ENCODE assay signal across 9 mouse cellular contexts in genomic region chr7:127009307-127010085, GRCm38 (mm10). TPM values are rescaled to one million over a fixed set of nuclear protein-coding genes. Genes with fewer than 3 reads are reported as not detected.
DNase-seq lines count a peak whose midpoint lies in the region; ATAC-seq and TF ChIP-seq lines count a peak whose summit lies in the region.
"Had no signal": no experiment of that assay in that cellular context is flagged by ENCODE, and none has a peak within 500 bp of the region (broad histone marks: within the 10 kb centered on the region; RNA-seq: fewer than 3 reads in every experiment).

No protein-coding gene starts in this region.

- no peaks in the 10 kb centered on the region for H3K27me3 ChIP-seq in heart, embryonic 16.5 days (ENCODE audit: control insufficient read depth, insufficient read depth, low read length)
- H3K27me3 ChIP-seq in ES-Bruce4 (ENCODE audit: control insufficient read depth, insufficient read depth, low read length, poor library complexity, severe bottlenecking) = no peaks in the 10 kb centered on the region
- H3K27me3 ChIP-seq in intestine, embryonic 16.5 days (replicated peaks; ENCODE audit: control insufficient read depth, insufficient read depth, low read length) = no peaks in the 10 kb centered on the region
- H3K27me3 ChIP-seq: neural tube, embryonic 12.5 days had no signal

- H3K36me3 ChIP-seq in heart, embryonic 16.5 days (ENCODE audit: control insufficient read depth, insufficient read depth) = peaks cover 6% of the 10 kb centered on the region; the same call in 1 of the 2 replicates
- no peaks in the 10 kb centered on the region for H3K36me3 ChIP-seq in ES-Bruce4 (ENCODE audit: control insufficient read depth, insufficient read depth, low read length, poor library complexity, severe bottlenecking)
- H3K36me3 ChIP-seq in intestine, embryonic 16.5 days (ENCODE audit: control insufficient read depth, insufficient read depth, low read length) = peaks cover 3% of the 10 kb centered on the region; the same call in 1 of the 2 replicates

- no peak for TF ChIP-seq POLR2A in ES-Bruce4 (IDR thresholded peaks at IDR 0.05; ENCODE audit: insufficient read depth, low read length)

- no peak for TF ChIP-seq EP300 in ES-Bruce4 (IDR thresholded peaks at IDR 0.05; ENCODE audit: insufficient read depth, low read depth, low read length)

- H3K9me3 ChIP-seq in heart, embryonic 16.5 days (replicated peaks; ENCODE audit: control insufficient read depth, low read length) = no peaks in the 10 kb centered on the region
- no peaks in the 10 kb centered on the region for H3K9me3 ChIP-seq in ES-Bruce4 (replicated peaks; ENCODE audit: control insufficient read depth, insufficient read depth, low read length, poor library complexity, severe bottlenecking)
- H3K9me3 ChIP-seq in intestine, embryonic 16.5 days (ENCODE audit: control insufficient read depth, low read length) = no peaks in the 10 kb centered on the region
- H3K9me3 ChIP-seq: neural tube, embryonic 12.5 days had no signal

- DNase-seq in heart, postnatal 14 days = no peak
- DNase-seq in cerebellum, postnatal 10 days = peak; percentile 53 to 61
- no peak for DNase-seq in adrenal gland, adult 2 months
- DNase-seq in ovary, postnatal 36 days (ENCODE audit: low spot score) = no peak

- H3K4me3 ChIP-seq in heart, embryonic 16.5 days (ENCODE audit: low read length) = no peak overlapping the region
- H3K4me3 ChIP-seq in ES-Bruce4 (ENCODE audit: low read depth, low read length) = no peak overlapping the region
- H3K4me3 ChIP-seq in intestine, embryonic 16.5 days (ENCODE audit: low read length) = no peak overlapping the region
- H3K4me3 ChIP-seq: neural tube, embryonic 12.5 days had no signal

- no peak for TF ChIP-seq CTCF in ES-Bruce4 (IDR thresholded peaks at IDR 0.05; ENCODE audit: low read depth, low read length)

- peak overlapping the region; percentile 74 for H3K27ac ChIP-seq in heart, embryonic 16.5 days (ENCODE audit: low read length)
- H3K27ac ChIP-seq in ES-Bruce4 (ENCODE audit: insufficient read depth, low read length) = peak overlapping the region; percentile 79
- peak overlapping the region; percentile 95 for H3K27ac ChIP-seq in intestine, embryonic 16.5 days (ENCODE audit: low read length)

- H3K4me1 ChIP-seq in heart, embryonic 16.5 days (ENCODE audit: control insufficient read depth, insufficient read depth, low read length) = peaks cover 26% of the 10 kb centered on the region
- H3K4me1 ChIP-seq in ES-Bruce4 (ENCODE audit: control insufficient read depth, insufficient read depth, low read length) = peaks cover 7% of the 10 kb centered on the region
- peaks cover 22% of the 10 kb centered on the region for H3K4me1 ChIP-seq in intestine, embryonic 16.5 days (ENCODE audit: control insufficient read depth, insufficient read depth, low read length)

- no peak overlapping the region for H3K4me2 ChIP-seq in heart, embryonic 16.5 days (ENCODE audit: low read depth, low read length)
- H3K4me2 ChIP-seq in intestine, embryonic 16.5 days (ENCODE audit: low read depth, low read length) = 0 out of 2 replicates have a peak overlapping the region, but pooled peaks have one; percentile 15
- H3K4me2 ChIP-seq: neural tube, embryonic 12.5 days had no signal

- 79% methylated on average over 17 of the region's 17 CpGs for WGBS in heart, embryonic 16.5 days
- 80% methylated on average over 17 of the region's 17 CpGs for WGBS in intestine, embryonic 16.5 days

- no peak for ATAC-seq in heart, embryonic 16.5 days (replicated peaks; ENCODE audit: extremely low read depth, insufficient read depth, low FRiP score)
- ATAC-seq in intestine, embryonic 16.5 days = peak; percentile 24
- ATAC-seq in erythroid progenitor cell, adult 5-6 weeks (replicated peaks; ENCODE audit: low FRiP score, poor library complexity, severe bottlenecking) = no peak

- no peak overlapping the region for H3K9ac ChIP-seq in heart, embryonic 16.5 days (ENCODE audit: low read length)
- no peak overlapping the region for H3K9ac ChIP-seq in ES-Bruce4 (ENCODE audit: low read depth, poor library complexity, severe bottlenecking)
- peak overlapping the region; percentile 49 for H3K9ac ChIP-seq in intestine, embryonic 16.5 days (ENCODE audit: low read depth, low read length)

- intact Hi-C loops in heart, postnatal 14 days (cut with DNase I) = loop anchor here (10.0 kb wide), 1 partner anchor 95 kb away; no protein-coding TSS in a partner anchor

RNA-seq across cellular contexts. Expression of gene Mvp, which starts 4.9 kb away (rescaled TPM):
- polyA plus RNA-seq in heart, embryonic 16.5 days (2015; fragmentation: Nextera tagmentation; extraction: Ambion mirVana) = 15.9 and 20.6 TPM in 2 replicates
- 10 to 100 TPM; 44.6 to 45.9 TPM for total RNA-seq in heart, postnatal 14 days (2021)
- polyA plus RNA-seq in ES-Bruce4 (2011; ENCODE audit: insufficient read depth, insufficient read length, low read depth, missing spikeins) = 17.9 and 18.8 TPM in 2 replicates
- 73.7 and 84.9 TPM in 2 replicates for polyA plus RNA-seq in intestine, embryonic 16.5 days (2015; fragmentation: Nextera tagmentation; extraction: Ambion mirVana)
- total RNA-seq in adrenal gland, adult 2 months (2021) = 100 to 1,000 TPM; 115 to 145 TPM
- 95.3 and 172 TPM in 2 replicates for polyA plus RNA-seq in adrenal gland, adult 2 months (2012; rRNA removed)
- total RNA-seq in erythroid progenitor cell, adult 5-6 weeks (2015; ENCODE audit: low replicate concordance) = 0.36 and 0.42 TPM in 2 replicates
- total RNA-seq in erythroid progenitor cell, adult 5-6 weeks (2017; ENCODE audit: low replicate concordance) = 6.7 and 7.7 TPM in 2 replicates

RNA-seq across cellular contexts. Expression of gene Pagr1b, which starts 6.8 kb away (rescaled TPM):
- 0.75 TPM in 1 of 2 replicates, not detected in the other for polyA plus RNA-seq in heart, embryonic 16.5 days (2015; fragmentation: Nextera tagmentation; extraction: Ambion mirVana)
- total RNA-seq in heart, postnatal 14 days (2021) = not detected
- polyA plus RNA-seq in ES-Bruce4 (2011; ENCODE audit: insufficient read depth, insufficient read length, low read depth, missing spikeins) = 22.1 and 26.6 TPM in 2 replicates
- 0.78 and 2.5 TPM in 2 replicates for polyA plus RNA-seq in intestine, embryonic 16.5 days (2015; fragmentation: Nextera tagmentation; extraction: Ambion mirVana)
- total RNA-seq in adrenal gland, adult 2 months (2021) = 1 to 10 TPM in 1 of 2 experiments, not detected in 1; 1.3 TPM
- polyA plus RNA-seq in adrenal gland, adult 2 months (2012; rRNA removed) = 1.7 and 2.0 TPM in 2 replicates
- total RNA-seq in erythroid progenitor cell, adult 5-6 weeks (2015; ENCODE audit: low replicate concordance) = not detected in 2 replicates
- total RNA-seq in erythroid progenitor cell, adult 5-6 weeks (2017; ENCODE audit: low replicate concordance) = 0.64 and 11.8 TPM in 2 replicates
- polyA plus RNA-seq: neural tube, embryonic 12.5 days had no signal

RNA-seq across cellular contexts. Expression of gene Pagr1a, which starts 7.7 kb away (rescaled TPM):
- polyA plus RNA-seq in heart, embryonic 16.5 days (2015; fragmentation: Nextera tagmentation; extraction: Ambion mirVana) = 61.0 and 78.5 TPM in 2 replicates
- 10 to 100 TPM; 15.2 to 20.6 TPM for total RNA-seq in heart, postnatal 14 days (2021)
- 12.7 and 27.9 TPM in 2 replicates for polyA plus RNA-seq in ES-Bruce4 (2011; ENCODE audit: insufficient read depth, insufficient read length, low read depth, missing spikeins)
- polyA plus RNA-seq in intestine, embryonic 16.5 days (2015; fragmentation: Nextera tagmentation; extraction: Ambion mirVana) = 69.8 and 82.7 TPM in 2 replicates
- total RNA-seq in adrenal gland, adult 2 months (2021) = 10 to 100 TPM; 16.4 to 20.3 TPM
- 0.66 and 13.1 TPM in 2 replicates for polyA plus RNA-seq in adrenal gland, adult 2 months (2012; rRNA removed)
- 24.1 and 46.9 TPM in 2 replicates for total RNA-seq in erythroid progenitor cell, adult 5-6 weeks (2015; ENCODE audit: low replicate concordance)
- 10.6 and 26.2 TPM in 2 replicates for total RNA-seq in erythroid progenitor cell, adult 5-6 weeks (2017; ENCODE audit: low replicate concordance)

RNA-seq across cellular contexts. Expression of gene Gm42742, which starts 11.4 kb away (rescaled TPM):
- polyA plus RNA-seq in heart, embryonic 16.5 days (2015; fragmentation: Nextera tagmentation; extraction: Ambion mirVana) = 15.4 and 38.5 TPM in 2 replicates
- total RNA-seq in heart, postnatal 14 days (2021) = 10 to 100 TPM; 18.0 to 19.8 TPM
- polyA plus RNA-seq in ES-Bruce4 (2011; ENCODE audit: insufficient read depth, insufficient read length, low read depth, missing spikeins) = 2.2 and 23.9 TPM in 2 replicates
- 21.9 and 23.5 TPM in 2 replicates for polyA plus RNA-seq in intestine, embryonic 16.5 days (2015; fragmentation: Nextera tagmentation; extraction: Ambion mirVana)
- total RNA-seq in adrenal gland, adult 2 months (2021) = 10 to 100 TPM; 19.9 to 29.2 TPM
- polyA plus RNA-seq in adrenal gland, adult 2 months (2012; rRNA removed) = 13.7 and 28.4 TPM in 2 replicates
- 1.7 TPM in 1 of 2 replicates, not detected in the other for total RNA-seq in erythroid progenitor cell, adult 5-6 weeks (2015; ENCODE audit: low replicate concordance)
- total RNA-seq in erythroid progenitor cell, adult 5-6 weeks (2017; ENCODE audit: low replicate concordance) = 10.8 and 28.1 TPM in 2 replicates

RNA-seq across cellular contexts. Expression of gene Prrt2, which starts 11.5 kb away (rescaled TPM):
- polyA plus RNA-seq in heart, embryonic 16.5 days (2015; fragmentation: Nextera tagmentation; extraction: Ambion mirVana) = 1.6 and 2.4 TPM in 2 replicates
- 1 to 10 TPM; 1.1 to 1.2 TPM for total RNA-seq in heart, postnatal 14 days (2021)
- 3.5 and 6.7 TPM in 2 replicates for polyA plus RNA-seq in ES-Bruce4 (2011; ENCODE audit: insufficient read depth, insufficient read length, low read depth, missing spikeins)
- polyA plus RNA-seq in intestine, embryonic 16.5 days (2015; fragmentation: Nextera tagmentation; extraction: Ambion mirVana) = 2.9 and 3.8 TPM in 2 replicates
- total RNA-seq in adrenal gland, adult 2 months (2021) = 1 to 10 TPM; 1.7 to 2.0 TPM
- polyA plus RNA-seq in adrenal gland, adult 2 months (2012; rRNA removed) = 8.5 and 9.5 TPM in 2 replicates
- total RNA-seq in erythroid progenitor cell, adult 5-6 weeks (2015; ENCODE audit: low replicate concordance) = 0.84 TPM in 1 of 2 replicates, not detected in the other
- total RNA-seq in erythroid progenitor cell, adult 5-6 weeks (2017; ENCODE audit: low replicate concordance) = 3.0 TPM in 1 of 2 replicates, not detected in the other

Comparison
In these comparisons a context has a peak if more than half of its experiments do, and no peak if none do; other contexts are left out.
1. DNase-seq: peak in cerebellum, postnatal 10 days (2 of 2); none in heart, postnatal 14 days (0 of 2), adrenal gland, adult 2 months (single experiment) and ovary, postnatal 36 days (single experiment).
2. Peak in every context shown above with its lines, with median percentiles within 50 percentile points of each other: H3K27ac ChIP-seq.